Mouse (Mus musculus) E14TG2a.4 (cell line): ENCODE results near the gene Armc6.

Experiments used
- H3K27me3 ChIP-seq: 2 replicates; pipeline ENCODE4 v1.6.1; 2014; ENCODE audit warnings: low read length, control low read depth; ENCODE audit not compliant: insufficient read depth
- H3K36me3 ChIP-seq: 2 replicates; pipeline ENCODE4 v1.6.1; 2014; ENCODE audit warnings: low read length, control low read depth; ENCODE audit not compliant: insufficient read depth
- H3K4me1 ChIP-seq: replicated peaks from 2 replicates; pipeline ENCODE4 v1.6.1; 2014; ENCODE audit warnings: low read depth, low read length, control low read depth
- H3K4me3 ChIP-seq: replicated peaks from 2 replicates; pipeline ENCODE4 v1.5.1; 2014; ENCODE audit warnings: mild to moderate bottlenecking, low read length
- H3K9me3 ChIP-seq: 2 replicates; pipeline ENCODE4 v1.6.1; 2014; ENCODE audit warnings: low read length, control low read depth
- CTCF ChIP-seq: conservative IDR thresholded peaks from 2 replicates; pipeline ENCODE4 v1.5.1; 2014; ENCODE audit warnings: low read length
- NANOG ChIP-seq: IDR thresholded peaks from 2 replicates; pipeline ENCODE4 v1.6.1; 2014; ENCODE audit warnings: borderline replicate concordance, low read length, mixed read lengths
- POU5F1 ChIP-seq: IDR thresholded peaks from 2 replicates; pipeline ENCODE4 v1.6.1; 2014; ENCODE audit warnings: low read length, borderline replicate concordance

The Armc6 gene

GRCm38 (mm10) chr8:70234080-70234780 lies at the start of gene Armc6, which contains the start of gene Sugp2:
TSS of gene Armc6 (minus strand) at chr8:70234466.
TSS of gene Sugp2 (plus strand) at chr8:70234226.
- peaks cover 61% of the 10 kb centered on the region for H3K36me3 ChIP-seq
- H3K4me1 ChIP-seq: peaks cover 53% of the 10 kb centered on the region

GRCm38 (mm10) chr8:70283136-70284077 lies 49.1 kb upstream of the Armc6 start:
- H3K27me3 ChIP-seq: no peaks in the 10 kb centered on the region
- no peaks in the 10 kb centered on the region for H3K9me3 ChIP-seq
- H3K4me3 ChIP-seq: peak overlapping the region; percentile 94
- H3K36me3 ChIP-seq: peaks cover 40% of the 10 kb centered on the region
- H3K4me1 ChIP-seq: peaks cover 66% of the 10 kb centered on the region
- TF ChIP-seq NANOG (no peak), CTCF (no peak), POU5F1 (no peak)

More at GRCm38 (mm10) chr8:70234080-70234780, at the start of gene Armc6, which contains the start of gene Sugp2:
- no peaks in the 10 kb centered on the region for H3K9me3 ChIP-seq
- no peak for TF ChIP-seq NANOG
- TF ChIP-seq POU5F1: no peak
- TF ChIP-seq CTCF: no peak
- peak within 1 kb of the TSS; percentile 94 for H3K4me3 ChIP-seq
- no peaks in the 10 kb centered on the region for H3K27me3 ChIP-seq

DNA sequence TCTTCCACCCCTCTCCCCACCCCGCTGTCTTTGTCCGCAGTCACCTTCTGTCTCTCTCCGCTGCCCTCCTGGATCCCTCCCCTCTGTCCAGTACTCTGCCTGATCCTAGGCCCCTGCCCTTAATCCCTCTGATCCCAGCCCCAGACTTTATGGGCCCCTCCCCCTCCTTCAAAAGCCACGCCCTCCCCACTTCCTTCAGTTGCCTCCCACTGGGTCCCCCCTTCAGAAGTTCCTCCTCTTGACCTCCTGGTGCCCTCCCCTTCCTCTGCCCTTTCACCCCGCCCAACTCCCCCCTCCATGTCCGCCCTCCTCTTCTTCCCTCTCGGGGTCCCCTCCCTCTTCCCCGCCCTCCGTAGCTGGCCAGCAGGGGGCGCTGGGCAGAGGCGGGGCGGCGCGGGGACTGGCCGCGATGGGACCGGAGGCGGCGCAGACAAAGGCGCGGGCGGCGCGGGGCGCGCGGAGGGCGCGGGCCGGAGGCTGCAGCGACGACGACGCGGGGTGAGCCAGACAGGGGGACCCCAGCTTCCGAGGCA lies 48.4 kb upstream of the Armc6 start, which contains the start of gene Homer3:
Gene Homer3 (plus strand): TSS at position 225 of the 533 bp plus-strand sequence.
- Histone ChIP-seq H3K4me1 (peaks cover 73% of the 10 kb centered on the region), H3K4me3 (peak within 1 kb of the TSS; percentile 94), H3K9me3 (no peaks in the 10 kb centered on the region), H3K27me3 (no peaks in the 10 kb centered on the region), H3K36me3 (peaks cover 34% of the 10 kb centered on the region)
- TF ChIP-seq POU5F1: no peak
- 0 out of 2 replicates have a peak, but pooled peaks have one; percentile 13 for TF ChIP-seq CTCF
- no peak for TF ChIP-seq NANOG

GRCm38 (mm10) chr8:70281001-70281400 lies 46.7 kb upstream of the Armc6 start:
- Histone ChIP-seq H3K36me3 (peaks cover 18% of the 10 kb centered on the region), H3K9me3 (no peaks in the 10 kb centered on the region), H3K4me1 (peaks cover 87% of the 10 kb centered on the region), H3K27me3 (no peaks in the 10 kb centered on the region), H3K4me3 (peak overlapping the region; percentile 1; the same call in 1 of the 2 replicates)
- no peak for TF ChIP-seq CTCF
- no peak for TF ChIP-seq NANOG
- TF ChIP-seq POU5F1: no peak

DNA sequence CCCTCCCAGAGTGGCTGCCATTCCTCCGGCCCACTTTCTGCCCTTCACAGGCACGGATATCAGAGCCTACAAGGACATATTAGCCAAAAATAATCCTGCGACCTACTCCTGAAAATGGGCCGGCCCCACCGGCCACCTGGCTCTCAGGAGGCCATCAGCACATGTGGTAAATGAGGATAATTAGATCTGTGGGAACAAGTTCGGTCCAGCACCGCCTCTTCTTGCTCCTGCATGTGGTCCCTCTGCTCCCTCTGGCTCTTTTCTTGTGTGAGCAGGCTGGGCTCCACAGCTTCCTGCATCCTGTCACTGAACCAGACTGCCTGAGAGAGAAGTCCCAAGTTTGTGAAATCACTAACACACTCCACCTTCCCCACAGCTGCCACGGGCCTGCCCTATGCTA lies 45.0 kb upstream of the Armc6 start:
- Histone ChIP-seq H3K27me3 (no peaks in the 10 kb centered on the region), H3K4me3 (peak overlapping the region; percentile 80), H3K4me1 (peaks cover 83% of the 10 kb centered on the region), H3K9me3 (no peaks in the 10 kb centered on the region), H3K36me3 (0 out of 2 replicates have a peak, but pooled peaks cover 1% of the 10 kb centered on the region)
- no peak for TF ChIP-seq NANOG
- no peak for TF ChIP-seq CTCF
- no peak for TF ChIP-seq POU5F1

GRCm38 (mm10) chr8:70278175-70278574 lies 43.9 kb upstream of the Armc6 start:
- Histone ChIP-seq H3K9me3 (0 out of 2 replicates have a peak, but pooled peaks cover 3% of the 10 kb centered on the region), H3K4me1 (peaks cover 84% of the 10 kb centered on the region), H3K36me3 (no peaks in the 10 kb centered on the region), H3K27me3 (no peaks in the 10 kb centered on the region), H3K4me3 (peak overlapping the region; percentile 80)
- TF ChIP-seq NANOG (no peak), POU5F1 (no peak), CTCF (no peak)

- Histone ChIP-seq H3K9me3 (0 out of 2 replicates have a peak, but pooled peaks cover 5% of the 10 kb centered on the region), H3K4me1 (peaks cover 90% of the 10 kb centered on the region), H3K36me3 (no peaks in the 10 kb centered on the region), H3K27me3 (no peaks in the 10 kb centered on the region), H3K4me3 (no peak overlapping the region)
- TF ChIP-seq CTCF (no peak), POU5F1 (no peak), NANOG (no peak)
These were observed 42.2 kb upstream of the Armc6 start for GRCm38 (mm10) chr8:70276476-70276875.
